Mouse (Mus musculus) limb, embryonic 10.5 days (tissue): ENCODE results near the gene Slc38a11. TPM values are rescaled to one million over a fixed set of nuclear protein-coding genes. Genes with fewer than 3 reads are reported as not detected.

Source experiments
- DNase-seq: peaks from one replicate; pipeline ENCODE4 v3.0.0-alpha.2; 2017; ENCODE audit warnings: low spot score
- H3K27ac ChIP-seq: fragments of 300-500 bp; sonication (generic); 2 replicates; pipeline ENCODE4 v1.5.1; 2016; ENCODE audit warnings: mild to moderate bottlenecking
- H3K27me3 ChIP-seq: fragments of 300-500 bp; sonication (generic); 2 replicates; pipeline ENCODE4 v1.6.1; 2016; ENCODE audit warnings: low read depth, mild to moderate bottlenecking; ENCODE audit not compliant: poor library complexity, severe bottlenecking
- H3K36me3 ChIP-seq: fragments of 300-500 bp; sonication (generic); 2 replicates; pipeline ENCODE4 v1.6.1; 2016; ENCODE audit warnings: mild to moderate bottlenecking, moderate library complexity
- H3K4me1 ChIP-seq: fragments of 300-500 bp; sonication (generic); 2 replicates; pipeline ENCODE4 v1.6.1; 2016
- H3K4me3 ChIP-seq: fragments of 300-500 bp; sonication (generic); 2 replicates; pipeline ENCODE4 v1.5.1; 2016; ENCODE audit warnings: mild to moderate bottlenecking, moderate library complexity
- H3K9me3 ChIP-seq: fragments of 300-500 bp; sonication (generic); replicated peaks from 2 replicates; pipeline ENCODE4 v1.6.1; 2016; ENCODE audit warnings: mild to moderate bottlenecking
- WGBS: fragments of 180-500 bp; shearing (Covaris S2); methylation state at CpG from one replicate; pipeline ENCODE4 v1.1.7; 2016; 5-methylcytosine and 5-hydroxymethylcytosine counted together
- polyA plus RNA-seq: library from polyadenylated mRNA; unstranded; fragments of >200 nt; fragmentation: Nextera tagmentation; extraction: Ambion mirVana; gene quantifications from 2 replicates; pipeline ENCODE4 v1.2.1, GENCODE M21; 2016

Slc38a11 gene
- polyA plus RNA-seq, 1 experiment from 2014 or later = not detected

- DNase-seq = no peak
- Histone ChIP-seq H3K27ac (no peak overlapping the region), H3K4me3 (no peak overlapping the region), H3K27me3 (peaks cover 11% of the 10 kb centered on the region), H3K36me3 (no peaks in the 10 kb centered on the region), H3K9me3 (no peaks in the 10 kb centered on the region), H3K4me1 (peaks cover 6% of the 10 kb centered on the region)
- 87% methylated on average over 9 of the region's 9 CpGs for WGBS
These were observed 2.9 kb downstream of the Slc38a11 start for GRCm38 (mm10) chr2:65360736-65361475.

GRCm38 (mm10) chr2:65347367-65347766, 16.5 kb downstream of the Slc38a11 start:
- no peaks in the 10 kb centered on the region for H3K36me3 ChIP-seq
- WGBS = 69% methylated on average over 4 of the region's 4 CpGs
- H3K27ac ChIP-seq = no peak overlapping the region
- peaks cover 8% of the 10 kb centered on the region for H3K4me1 ChIP-seq
- H3K4me3 ChIP-seq = no peak overlapping the region
- no peak for DNase-seq
- H3K9me3 ChIP-seq = no peaks in the 10 kb centered on the region
- H3K27me3 ChIP-seq = no peaks in the 10 kb centered on the region

GRCm38 (mm10) chr2:65346915-65347314, 16.9 kb downstream of the Slc38a11 start:
- WGBS = 95% methylated on average over 1 of the region's 1 CpGs
- no peaks in the 10 kb centered on the region for H3K36me3 ChIP-seq

GRCm38 (mm10) chr2:65346037-65346436, 17.8 kb downstream of the Slc38a11 start:
- Histone ChIP-seq H3K27ac (no peak overlapping the region), H3K4me3 (no peak overlapping the region), H3K36me3 (no peaks in the 10 kb centered on the region), H3K27me3 (no peaks in the 10 kb centered on the region), H3K9me3 (no peaks in the 10 kb centered on the region), H3K4me1 (peaks cover 8% of the 10 kb centered on the region)
- WGBS = 89% methylated on average over 5 of the region's 5 CpGs
- DNase-seq = no peak

More at GRCm38 (mm10) chr2:65346915-65347314, 16.9 kb downstream of the Slc38a11 start:
- no peak for DNase-seq
- H3K27me3 ChIP-seq = no peaks in the 10 kb centered on the region
- H3K4me1 ChIP-seq = peaks cover 8% of the 10 kb centered on the region
- no peak overlapping the region for H3K4me3 ChIP-seq
- H3K27ac ChIP-seq = no peak overlapping the region
- H3K9me3 ChIP-seq = no peaks in the 10 kb centered on the region

- H3K36me3 ChIP-seq = no peaks in the 10 kb centered on the region
- no peaks in the 10 kb centered on the region for H3K27me3 ChIP-seq
- DNase-seq = peak; percentile 48
- WGBS = 37% methylated on average over 10 of the region's 10 CpGs
- peaks cover 12% of the 10 kb centered on the region for H3K4me1 ChIP-seq
- no peak overlapping the region for H3K4me3 ChIP-seq
- H3K27ac ChIP-seq = no peak overlapping the region
- no peaks in the 10 kb centered on the region for H3K9me3 ChIP-seq
These were observed 21.8 kb downstream of the Slc38a11 start for GRCm38 (mm10) chr2:65342057-65342456.

- Histone ChIP-seq H3K36me3 (no peaks in the 10 kb centered on the region), H3K4me3 (no peak overlapping the region), H3K9me3 (no peaks in the 10 kb centered on the region), H3K4me1 (peaks cover 10% of the 10 kb centered on the region), H3K27ac (no peak overlapping the region), H3K27me3 (no peaks in the 10 kb centered on the region)
- no peak for DNase-seq
- 79% methylated on average over 3 of the region's 3 CpGs for WGBS
These were observed 23.0 kb downstream of the Slc38a11 start for GRCm38 (mm10) chr2:65340839-65341238.

GRCm38 (mm10) chr2:65337378-65338140, 26.3 kb downstream of the Slc38a11 start:
- H3K9me3 ChIP-seq = no peaks in the 10 kb centered on the region
- H3K27ac ChIP-seq = no peak overlapping the region
- H3K4me1 ChIP-seq = peaks cover 20% of the 10 kb centered on the region
- peak; percentile 44 for DNase-seq
- H3K36me3 ChIP-seq = no peaks in the 10 kb centered on the region
- no peak overlapping the region for H3K4me3 ChIP-seq
- no peaks in the 10 kb centered on the region for H3K27me3 ChIP-seq
- 27% methylated on average over 14 of the region's 14 CpGs for WGBS

- WGBS = 90% methylated on average over 3 of the region's 3 CpGs
- no peak overlapping the region for H3K27ac ChIP-seq
These were observed 27.2 kb downstream of the Slc38a11 start for GRCm38 (mm10) chr2:65336608-65337007.

GRCm38 (mm10) chr2:65334091-65334490, 29.7 kb downstream of the Slc38a11 start:
- 61% methylated on average over 9 of the region's 9 CpGs for WGBS
- no peak for DNase-seq
- no peak overlapping the region for H3K4me3 ChIP-seq
- H3K27me3 ChIP-seq = no peaks in the 10 kb centered on the region
- H3K27ac ChIP-seq = no peak overlapping the region
- peaks cover 20% of the 10 kb centered on the region for H3K4me1 ChIP-seq
- H3K36me3 ChIP-seq = no peaks in the 10 kb centered on the region
- H3K9me3 ChIP-seq = no peaks in the 10 kb centered on the region

More at GRCm38 (mm10) chr2:65336608-65337007, 27.2 kb downstream of the Slc38a11 start:
- H3K36me3 ChIP-seq = no peaks in the 10 kb centered on the region
- H3K4me1 ChIP-seq = peaks cover 20% of the 10 kb centered on the region
- H3K27me3 ChIP-seq = no peaks in the 10 kb centered on the region
- DNase-seq = no peak
- no peak overlapping the region for H3K4me3 ChIP-seq
- H3K9me3 ChIP-seq = no peaks in the 10 kb centered on the region

- no peaks in the 10 kb centered on the region for H3K27me3 ChIP-seq
- 79% methylated on average over 2 of the region's 2 CpGs for WGBS
- no peaks in the 10 kb centered on the region for H3K36me3 ChIP-seq
- no peak overlapping the region for H3K27ac ChIP-seq
- no peaks in the 10 kb centered on the region for H3K9me3 ChIP-seq
- no peak for DNase-seq
- no peak overlapping the region for H3K4me3 ChIP-seq
- peaks cover 10% of the 10 kb centered on the region; the same call in 1 of the 2 replicates for H3K4me1 ChIP-seq
These were observed 32.5 kb downstream of the Slc38a11 start for GRCm38 (mm10) chr2:65331321-65331720.

GRCm38 (mm10) chr2:65321998-65322754, 41.7 kb downstream of the Slc38a11 start:
- Histone ChIP-seq H3K4me1 (no peaks in the 10 kb centered on the region), H3K9me3 (no peaks in the 10 kb centered on the region), H3K4me3 (no peak overlapping the region), H3K27me3 (no peaks in the 10 kb centered on the region), H3K27ac (peak overlapping the region; percentile 5; the same call in 1 of the 2 replicates), H3K36me3 (no peaks in the 10 kb centered on the region)
- no peak for DNase-seq
- 84% methylated on average over 6 of the region's 6 CpGs for WGBS

- no peak overlapping the region for H3K4me3 ChIP-seq
- DNase-seq = no peak
- 83% methylated on average over 2 of the region's 2 CpGs for WGBS
These were observed 42.9 kb downstream of the Slc38a11 start for GRCm38 (mm10) chr2:65320975-65321374.

More at GRCm38 (mm10) chr2:65320975-65321374, 42.9 kb downstream of the Slc38a11 start:
- H3K9me3 ChIP-seq = no peaks in the 10 kb centered on the region
- no peaks in the 10 kb centered on the region for H3K4me1 ChIP-seq
- H3K27ac ChIP-seq = no peak overlapping the region
- H3K27me3 ChIP-seq = no peaks in the 10 kb centered on the region
- H3K36me3 ChIP-seq = no peaks in the 10 kb centered on the region
